Mouse (Mus musculus) CH12.LX (cell line): ENCODE data around the gene C8g. TPM values are rescaled to one million over a fixed set of nuclear protein-coding genes. Genes with fewer than 3 reads are reported as not detected.

Experiments used
- DNase-seq: peaks from one replicate; pipeline ENCODE4 v3.0.0-alpha.2; 2013; ENCODE audit errors: extremely low read depth
- H3K27ac ChIP-seq: 2 replicates; pipeline ENCODE4 v1.5.1; 2012; ENCODE audit warnings: low read depth, mild to moderate bottlenecking, control low read depth, moderate library complexity; ENCODE audit not compliant: insufficient read depth
- H3K27me3 ChIP-seq: replicated peaks from 2 replicates; pipeline ENCODE3; 2012; ENCODE audit warnings: inconsistent platforms
- H3K36me3 ChIP-seq, 2 experiments: replicated peaks in 1 of 2; 2 replicates each; pipeline versions ENCODE3 to v1.6.1; 2012; ENCODE audit warnings: inconsistent platforms in 1 of 2, low read length in 1 of 2, mild to moderate bottlenecking in 1 of 2, mixed read lengths in 1 of 2, moderate library complexity in 1 of 2; ENCODE audit not compliant: control insufficient read depth in 1 of 2, insufficient read depth in 1 of 2
- H3K4me1 ChIP-seq, 2 experiments: 2 replicates each; pipeline ENCODE4 v1.6.1; 2012; ENCODE audit warnings: inconsistent platforms in 1 of 2, moderate library complexity in 1 of 2; ENCODE audit not compliant: insufficient read depth in 2 of 2, control insufficient read depth in 1 of 2
- H3K4me2 ChIP-seq: 2 replicates; pipeline ENCODE4 v1.6.1; 2012; ENCODE audit warnings: low read depth, mild to moderate bottlenecking, control low read depth; ENCODE audit not compliant: poor library complexity, insufficient read depth, severe bottlenecking
- H3K4me3 ChIP-seq, 3 experiments: fragments of 150-350 bp in 1 of 3; sonication (generic) in 1 of 3; replicated peaks in 1 of 3; 2 replicates each; pipeline versions ENCODE3 to v1.5.1; 2011 to 2012; ENCODE audit warnings: low read depth in 2 of 3, low read length in 2 of 3, mild to moderate bottlenecking in 2 of 3, moderate library complexity in 2 of 3, control low read depth in 1 of 3, improper control_type of control experiment in 1 of 3, inconsistent platforms in 1 of 3, mixed read lengths in 1 of 3; ENCODE audit not compliant: poor library complexity in 1 of 3
- H3K79me2 ChIP-seq: replicated peaks from 2 replicates; pipeline ENCODE4 v1.6.1; 2012; ENCODE audit warnings: mild to moderate bottlenecking, moderate library complexity; ENCODE audit not compliant: control insufficient read depth, poor library complexity, insufficient read depth, severe bottlenecking; ENCODE audit errors: extremely low read depth
- H3K9ac ChIP-seq: 2 replicates; pipeline ENCODE4 v1.6.1; 2012; ENCODE audit warnings: low read depth, mild to moderate bottlenecking, control low read depth, moderate library complexity; ENCODE audit not compliant: insufficient read depth
- H3K9me3 ChIP-seq: replicated peaks from 2 replicates; pipeline ENCODE3; 2012; ENCODE audit warnings: low read length, inconsistent platforms, mixed read lengths
- BHLHE40 ChIP-seq: IDR thresholded peaks from 2 replicates; pipeline ENCODE4 v1.6.1; 2011; ENCODE audit warnings: mild to moderate bottlenecking, low read depth, low read length, improper control_type of control experiment
- CTCF ChIP-seq, 2 experiments: IDR thresholded peaks in 1 of 2; conservative IDR thresholded peaks in 1 of 2; 2 replicates each; pipeline ENCODE4 v1.5.1; 2011 to 2012; ENCODE audit warnings: low read depth in 2 of 2, low read length in 2 of 2, improper control_type of control experiment in 1 of 2, inconsistent platforms in 1 of 2, mild to moderate bottlenecking in 1 of 2, moderate library complexity in 1 of 2
- E2F4 ChIP-seq: IDR thresholded peaks from 2 replicates; pipeline ENCODE4 v1.6.1; 2011; ENCODE audit warnings: low read depth, low read length, improper control_type of control experiment; ENCODE audit not compliant: insufficient replicate concordance
- EP300 ChIP-seq: IDR thresholded peaks from 2 replicates; pipeline ENCODE4 v1.6.1; 2011; ENCODE audit warnings: low read length, improper control_type of control experiment
- GABPA ChIP-seq: IDR thresholded peaks from 2 replicates; pipeline ENCODE4 v1.6.1; 2012; ENCODE audit warnings: low read depth, low read length, improper control_type of control experiment, inconsistent platforms; ENCODE audit not compliant: insufficient replicate concordance
- JUN ChIP-seq: IDR thresholded peaks from 2 replicates; pipeline ENCODE4 v1.6.1; 2011; ENCODE audit warnings: low read depth, mild to moderate bottlenecking, low read length, improper control_type of control experiment, moderate library complexity; ENCODE audit not compliant: insufficient read depth
- JUND ChIP-seq: conservative IDR thresholded peaks from 2 replicates; pipeline ENCODE4 v1.6.1; 2011; ENCODE audit warnings: low read depth, low read length, improper control_type of control experiment
- KAT2A ChIP-seq: IDR thresholded peaks from 2 replicates; pipeline ENCODE4 v1.6.1; 2012; ENCODE audit warnings: low read length, improper control_type of control experiment, inconsistent platforms; ENCODE audit not compliant: insufficient replicate concordance
- MAFK ChIP-seq: IDR thresholded peaks from 2 replicates; pipeline ENCODE4 v1.6.1; 2011; ENCODE audit warnings: low read length, improper control_type of control experiment; ENCODE audit not compliant: insufficient replicate concordance
- MAX ChIP-seq: IDR thresholded peaks from 2 replicates; pipeline ENCODE4 v1.6.1; 2011; ENCODE audit warnings: low read length, improper control_type of control experiment
- MAZ ChIP-seq: IDR thresholded peaks from 2 replicates; pipeline ENCODE4 v1.6.1; 2012; ENCODE audit warnings: low read depth, mild to moderate bottlenecking, inconsistent platforms, low read length, improper control_type of control experiment, moderate library complexity
- MXI1 ChIP-seq: IDR thresholded peaks from 2 replicates; pipeline ENCODE4 v1.6.1; 2011; ENCODE audit warnings: mild to moderate bottlenecking, low read depth, low read length, improper control_type of control experiment
- NELFE ChIP-seq: IDR thresholded peaks from 2 replicates; pipeline ENCODE4 v1.6.1; 2011; ENCODE audit warnings: low read depth, low read length, improper control_type of control experiment
- POLR2A ChIP-seq: IDR thresholded peaks from 2 replicates; pipeline ENCODE4 v1.6.1; 2011; ENCODE audit warnings: low read depth, mild to moderate bottlenecking, improper control_type of control experiment, low read length
- RAD21 ChIP-seq: IDR thresholded peaks from 2 replicates; pipeline ENCODE4 v1.6.1; 2011; ENCODE audit warnings: low read depth, mild to moderate bottlenecking, low read length, improper control_type of control experiment, moderate library complexity
- SIN3A ChIP-seq: IDR thresholded peaks from 2 replicates; pipeline ENCODE4 v1.6.1; 2012; ENCODE audit warnings: low read length, improper control_type of control experiment, inconsistent platforms
- SMC3 ChIP-seq: IDR thresholded peaks from 2 replicates; pipeline ENCODE4 v1.6.1; 2011; ENCODE audit warnings: low read depth, low read length, improper control_type of control experiment
- TBP ChIP-seq: conservative IDR thresholded peaks from 2 replicates; pipeline ENCODE4 v1.6.1; 2011; ENCODE audit warnings: low read depth, low read length, improper control_type of control experiment
- UBTF ChIP-seq: IDR thresholded peaks from 2 replicates; pipeline ENCODE4 v1.6.1; 2012; ENCODE audit warnings: low read depth, mild to moderate bottlenecking, inconsistent platforms, low read length, improper control_type of control experiment, moderate library complexity
- USF1 ChIP-seq: IDR thresholded peaks from 2 replicates; pipeline ENCODE4 v1.6.1; 2014; ENCODE audit warnings: low read depth, mild to moderate bottlenecking, inconsistent platforms, low read length, improper control_type of control experiment
- ZKSCAN1 ChIP-seq: IDR thresholded peaks from 2 replicates; pipeline ENCODE4 v1.6.1; 2012; ENCODE audit warnings: low read depth, inconsistent platforms, low read length, improper control_type of control experiment, borderline replicate concordance
- dilution Hi-C: fragments of 300-500 bp; cut with MboI; formaldehyde crosslinking; loops from 2 replicates; pipeline ENCODE4 v1.14.3; 2020; ENCODE audit warnings: low sequenced_read_pairs; ENCODE audit not compliant: extremely low pct_unique_long_range_greater_than_20kb, extremely low pct_ligation_motif_present
- in situ Hi-C: fragments of 300-500 bp; cut with MboI; formaldehyde crosslinking; loops from 3 replicates; pipeline ENCODE4 v1.14.3; 2019; ENCODE audit warnings: low sequenced_read_pairs, low pct_ligation_motif_present, low pct_unique_long_range_greater_than_20kb, mixed read lengths
- polyA plus RNA-seq: library from polyadenylated mRNA; unstranded; fragments of >175 nt; gene quantifications from 2 replicates; pipeline ENCODE4 v1.2.1, GENCODE M21; 2012; ENCODE audit warnings: low read depth; ENCODE audit not compliant: insufficient read length
- total RNA-seq, 2 experiments: library from RNA; depleted of rRNA; stranded (reverse); fragments of 300-350 nt in 1 of 2; fragments of >200 nt in 1 of 2; gene quantifications; 2 replicates each; pipeline ENCODE4 v1.2.3; 2012 to 2014

The C8g gene
- total and polyA plus RNA-seq, 3 experiments = 1.2 to 2.7 (median 1.7) TPM

GRCm38 (mm10) chr2:25505000-25505399 lies 3.5 kb upstream of the C8g start:
- peaks cover 14 to 22% of the 10 kb centered on the region in 2 experiments for H3K4me1 ChIP-seq
- TF ChIP-seq ZKSCAN1 = no peak
- TF ChIP-seq SMC3 = no peak
- TF ChIP-seq MAFK = no peak
- TF ChIP-seq UBTF = no peak
- TF ChIP-seq MAZ = no peak
- TF ChIP-seq TBP = no peak
- no peak for TF ChIP-seq JUN
- TF ChIP-seq POLR2A = no peak
- no peak for TF ChIP-seq MAX
- no peak for TF ChIP-seq E2F4
- TF ChIP-seq MXI1 = no peak
- TF ChIP-seq EP300 = no peak
- H3K36me3 ChIP-seq = peaks cover 32 to 51% of the 10 kb centered on the region in 2 experiments
- no peak for DNase-seq
- in situ Hi-C loops (no loop called here), dilution Hi-C loops (no loop called here)
- H3K27me3 ChIP-seq = no peaks in the 10 kb centered on the region
- no peak overlapping the region for H3K4me3 ChIP-seq
- H3K9ac ChIP-seq = no peak overlapping the region
- no peak overlapping the region for H3K4me2 ChIP-seq
- no peak overlapping the region for H3K27ac ChIP-seq
- no peaks in the 10 kb centered on the region for H3K9me3 ChIP-seq
- peaks cover 8% of the 10 kb centered on the region; the same call in 1 of the 2 replicates for H3K79me2 ChIP-seq

- in situ Hi-C loops (no loop called here), dilution Hi-C loops (no loop called here)
- TF ChIP-seq RAD21 (no peak), SIN3A (no peak), BHLHE40 (no peak), NELFE (no peak), POLR2A (no peak), JUND (no peak), USF1 (no peak), KAT2A (no peak), CTCF (conservative IDR thresholded peaks at IDR 0.05 in 1 of 2, IDR thresholded peaks at IDR 0.05 in 1 of 2; ENCODE audit: low read depth in 2 of 2, low read length in 2 of 2) (no peak), GABPA (no peak)
- Histone ChIP-seq H3K36me3 (peaks cover 32 to 51% of the 10 kb centered on the region in 2 experiments), H3K9ac (no peak overlapping the region), H3K4me1 (peaks cover 15 to 26% of the 10 kb centered on the region in 2 experiments), H3K9me3 (no peaks in the 10 kb centered on the region), H3K4me2 (no peak overlapping the region), H3K27me3 (no peaks in the 10 kb centered on the region), H3K79me2 (peaks cover 8% of the 10 kb centered on the region; the same call in 1 of the 2 replicates), H3K27ac (no peak overlapping the region), H3K4me3 (no peak overlapping the region)
- DNase-seq = no peak
Observed at GRCm38 (mm10) chr2:25504538-25504937, 3.0 kb upstream of the C8g start.
